Mouse (Mus musculus) liver, embryonic 14.5 days (tissue): ENCODE results near the gene Poldip2.

ENCODE experiments used
- CTCF ChIP-seq: IDR thresholded peaks from 2 replicates; pipeline ENCODE4 v1.5.1; 2016; ENCODE audit warnings: antibody characterized with exemption, low read depth, control low read depth
- EP300 ChIP-seq: IDR thresholded peaks from 2 replicates; pipeline ENCODE4 v1.6.1; 2016; ENCODE audit warnings: antibody characterized with exemption, low read depth

DNA sequence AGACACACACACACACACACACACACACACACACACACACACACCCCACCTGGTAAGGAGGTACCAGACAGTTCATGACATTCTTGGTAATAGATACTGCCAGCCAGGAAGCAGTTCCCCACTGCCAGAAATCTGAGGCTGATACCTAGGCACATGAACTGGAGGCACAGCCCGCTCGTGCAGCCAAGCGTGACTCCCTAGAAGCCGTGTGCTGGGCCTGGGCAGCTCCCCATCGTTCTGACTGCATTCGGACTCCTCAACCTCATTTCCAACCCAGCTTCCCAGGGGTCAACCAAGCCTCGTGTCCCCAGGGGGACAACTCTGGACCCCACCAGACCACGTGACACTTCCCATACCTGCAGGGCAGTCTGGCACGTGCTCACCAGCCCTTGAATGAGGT is 16.7 kb downstream of the Poldip2 start:
- TF ChIP-seq CTCF (no peak), EP300 (no peak)
